Mouse (Mus musculus) left cerebral cortex, postnatal 36 days (tissue): Measurements from ENCODE around the gene Klk8. TPM values are rescaled to one million over a fixed set of nuclear protein-coding genes. Genes with fewer than 3 reads are reported as not detected.

Experiments
- total RNA-seq, 2 experiments: library from RNA; stranded (reverse); gene quantifications; 2 replicates each; pipeline ENCODE4 v1.2.3; 2021

Gene Klk8
- total RNA-seq, 2 experiments from 2014 or later: 1.3 to 3.6 TPM

Other genes with a start within 250 kb of the Klk8 start
- 1 to 10 TPM; 4.0 to 4.6 TPM for gene Zfp658, start 235.3 kb upstream of the Klk8 start, total RNA-seq
- 10 to 100 TPM; 18.7 to 19.1 TPM for gene Zfp719, start 218.0 kb upstream of the Klk8 start, total RNA-seq
- gene Zfp819, start 190.4 kb upstream of the Klk8 start, total RNA-seq: under 1 TPM in 1 of 2 experiments, not detected in 1; 0.43 TPM
- not detected for gene Ceacam18, start 162.9 kb upstream of the Klk8 start, total RNA-seq
- 1 to 10 TPM in 1 of 2 experiments, under 1 TPM in 1; 1.00 to 1.4 TPM for gene Siglece, start 137.4 kb upstream of the Klk8 start, total RNA-seq
- gene Ctu1, start 125.6 kb upstream of the Klk8 start, total RNA-seq: 1 to 10 TPM; 8.3 to 8.7 TPM
- gene Klk14, start 107.2 kb upstream of the Klk8 start, total RNA-seq: not detected
- gene Klk13, start 85.0 kb upstream of the Klk8 start, total RNA-seq: not detected
- gene Klk12, start 28.7 kb upstream of the Klk8 start, total RNA-seq: not detected
- not detected for gene Klk11, start 23.0 kb upstream of the Klk8 start, total RNA-seq
- not detected for gene Klk10, start 16.5 kb upstream of the Klk8 start, total RNA-seq
- gene Klk9, start 5.7 kb upstream of the Klk8 start, total RNA-seq: not detected
- gene Klk7, start 13.7 kb downstream of the Klk8 start, total RNA-seq: not detected
- gene Klk6, start 26.9 kb downstream of the Klk8 start, total RNA-seq: 1 to 10 TPM; 1.0 to 1.8 TPM
- not detected for gene Klk5, start 44.4 kb downstream of the Klk8 start, total RNA-seq
- not detected for gene Klk4, start 83.6 kb downstream of the Klk8 start, total RNA-seq
- not detected for gene Klk15, start 136.2 kb downstream of the Klk8 start, total RNA-seq
- gene Klk1b8, start 153.1 kb downstream of the Klk8 start, total RNA-seq: not detected
- gene Klk1b1, start 169.2 kb downstream of the Klk8 start, total RNA-seq: not detected
- gene Klk1b9, start 178.5 kb downstream of the Klk8 start, total RNA-seq: not detected
- not detected for gene Klk1b11, start 198.3 kb downstream of the Klk8 start, total RNA-seq
- not detected for gene Klk1b26, start 214.6 kb downstream of the Klk8 start, total RNA-seq